Mouse (Mus musculus) hindbrain, postnatal 0 days (tissue): ENCODE results near the gene Txn2. TPM values are rescaled to one million over a fixed set of nuclear protein-coding genes. Genes with fewer than 3 reads are reported as not detected.

ENCODE experiments used
- ATAC-seq: fragments of 200-750 bp; cut with Nextera tagmentation; 2 replicates; pipeline ENCODE4 v1.8.0; 2017; ENCODE audit warnings: mild to moderate bottlenecking, moderate TSS enrichment, moderate library complexity
- DNase-seq: peaks from one replicate; pipeline ENCODE4 v3.0.0-alpha.2; 2015; ENCODE audit warnings: low spot score
- H3K27ac ChIP-seq: fragments of 300-500 bp; sonication (generic); 2 replicates; pipeline ENCODE4 v1.5.1; 2014; ENCODE audit warnings: mild to moderate bottlenecking
- H3K27me3 ChIP-seq: fragments of 300-500 bp; sonication (generic); 2 replicates; pipeline ENCODE4 v1.6.1; 2014; ENCODE audit warnings: low read length, mixed read lengths; ENCODE audit not compliant: insufficient read depth
- H3K36me3 ChIP-seq: fragments of 300-500 bp; sonication (generic); 2 replicates; pipeline ENCODE4 v1.6.1; 2014; ENCODE audit warnings: low read length, mixed read lengths; ENCODE audit not compliant: insufficient read depth
- H3K4me1 ChIP-seq: fragments of 300-500 bp; sonication (generic); 2 replicates; pipeline ENCODE4 v1.6.1; 2014; ENCODE audit warnings: antibody characterized with exemption, low read length, mixed read lengths; ENCODE audit not compliant: insufficient read depth
- H3K4me2 ChIP-seq: fragments of 300-500 bp; sonication (generic); 2 replicates; pipeline ENCODE4 v1.6.1; 2014; ENCODE audit warnings: low read depth, mild to moderate bottlenecking, low read length, moderate library complexity, mixed read lengths
- H3K4me3 ChIP-seq: fragments of 300-500 bp; sonication (generic); 2 replicates; pipeline ENCODE4 v1.5.1; 2014; ENCODE audit warnings: low read length
- H3K9ac ChIP-seq: fragments of 300-500 bp; sonication (generic); replicated peaks from 2 replicates; pipeline ENCODE4 v1.6.1; 2014; ENCODE audit warnings: mild to moderate bottlenecking, low read length, moderate library complexity, mixed read lengths
- H3K9me3 ChIP-seq: fragments of 300-500 bp; sonication (generic); 2 replicates; pipeline ENCODE4 v1.6.1; 2016; ENCODE audit warnings: low read length, mixed read lengths
- CTCF ChIP-seq: IDR thresholded peaks from 2 replicates; pipeline ENCODE4 v1.5.1; 2016; ENCODE audit warnings: antibody characterized with exemption, control low read depth, low read depth
- WGBS: fragments of 180-500 bp; shearing (Covaris S2); extraction: QIAGEN DNeasy Blood & Tissue Kit; methylation state at CpG from one replicate; pipeline ENCODE4 v1.1.7; 2014; 5-methylcytosine and 5-hydroxymethylcytosine counted together
- polyA plus RNA-seq: library from polyadenylated mRNA; unstranded; fragments of >200 nt; fragmentation: Nextera tagmentation; extraction: Ambion mirVana; gene quantifications from 2 replicates; pipeline ENCODE4 v1.2.1, GENCODE M21; 2015
- total RNA-seq: library from RNA; depleted of rRNA; stranded (reverse); fragments of >200 nt; gene quantifications from 2 replicates; pipeline ENCODE4 v1.2.3, GENCODE M21; 2014

Txn2 gene
- total and polyA plus RNA-seq, 2 experiments from 2014 or later, result 52.5 to 215 TPM

DNA sequence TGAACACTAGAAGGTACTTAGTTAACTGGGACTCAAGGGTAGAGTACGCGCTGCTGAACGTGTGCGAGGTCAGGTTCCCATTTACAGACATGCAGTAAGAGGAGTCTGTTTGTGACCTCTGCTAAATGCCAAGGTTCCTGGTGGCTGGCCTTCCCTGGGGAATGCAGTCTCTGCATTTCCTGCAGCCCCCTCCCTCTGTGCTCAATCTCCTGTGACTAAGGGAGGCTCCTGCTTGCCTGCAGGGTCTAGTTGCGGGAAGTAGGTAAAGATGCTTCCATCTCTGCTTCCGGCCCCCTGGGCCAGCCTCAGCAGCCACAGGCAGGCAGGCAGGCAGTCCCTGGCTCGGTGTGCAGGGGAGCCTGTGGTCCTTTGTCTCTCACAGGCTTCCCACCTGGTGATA is 16.2 kb downstream of the Txn2 start:
- H3K9me3 ChIP-seq, result no peaks in the 10 kb centered on the region
- H3K4me2 ChIP-seq, result no peak overlapping the region
- WGBS, result 65% methylated on average over 7 of the region's 7 CpGs
- no peak for TF ChIP-seq CTCF
- H3K36me3 ChIP-seq, result peaks cover 18% of the 10 kb centered on the region; the same call in 1 of the 2 replicates
- H3K27me3 ChIP-seq, result no peaks in the 10 kb centered on the region
- H3K9ac ChIP-seq, result no peak overlapping the region
- no peaks in the 10 kb centered on the region for H3K4me1 ChIP-seq
- no peak overlapping the region for H3K4me3 ChIP-seq
- no peak for ATAC-seq
- no peak overlapping the region for H3K27ac ChIP-seq
- no peak for DNase-seq

DNA sequence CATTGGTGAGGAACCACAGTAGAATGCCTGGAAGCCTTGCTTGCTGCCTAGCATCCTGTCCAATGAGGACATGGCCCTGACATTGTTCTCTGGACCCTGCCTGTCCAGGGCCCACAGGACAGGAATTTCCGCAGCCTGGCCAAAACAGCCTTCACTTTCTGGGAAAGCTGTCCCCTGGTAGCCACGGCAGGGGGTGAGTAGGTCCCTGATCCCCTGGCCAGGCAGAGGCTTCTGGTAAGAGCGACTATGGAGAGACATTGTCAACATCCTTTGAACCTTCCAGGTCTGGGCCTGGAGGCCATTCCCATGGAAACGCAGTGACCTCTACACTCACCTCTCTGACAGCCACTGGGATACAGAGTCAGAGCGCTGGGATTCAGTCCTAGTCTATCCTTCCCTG is 16.8 kb downstream of the Txn2 start:
- peaks cover 18% of the 10 kb centered on the region; the same call in 1 of the 2 replicates for H3K36me3 ChIP-seq
- no peaks in the 10 kb centered on the region for H3K4me1 ChIP-seq
- TF ChIP-seq CTCF, result no peak
- ATAC-seq (no peak), DNase-seq (no peak)
- WGBS, result 63% methylated on average over 5 of the region's 5 CpGs
- no peak overlapping the region for H3K4me3 ChIP-seq
- no peak overlapping the region for H3K27ac ChIP-seq
- H3K9me3 ChIP-seq, result no peaks in the 10 kb centered on the region
- no peaks in the 10 kb centered on the region for H3K27me3 ChIP-seq
- H3K9ac ChIP-seq, result no peak overlapping the region
- H3K4me2 ChIP-seq, result no peak overlapping the region

DNA sequence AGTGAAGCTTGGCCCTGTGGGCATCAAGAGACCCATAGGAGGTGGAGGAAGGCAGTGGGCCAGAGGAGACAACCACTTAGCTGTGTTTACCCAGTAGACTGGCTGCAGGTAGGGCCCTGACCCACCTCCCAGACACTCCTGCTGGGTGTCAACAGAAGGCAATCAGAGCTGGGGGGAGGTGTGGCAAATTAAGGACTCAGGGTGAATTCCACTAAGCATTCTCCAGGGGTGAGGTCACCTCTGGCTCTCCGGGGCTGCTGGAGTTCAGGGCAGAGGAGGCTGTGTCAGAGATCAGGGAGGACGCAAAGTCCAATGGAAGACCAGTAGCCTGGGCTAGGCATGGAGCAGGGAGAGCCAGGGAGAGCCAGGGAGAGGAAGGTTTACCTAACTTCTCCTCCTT is 17.7 kb downstream of the Txn2 start:
- no peak overlapping the region for H3K4me3 ChIP-seq
- no peak overlapping the region for H3K9ac ChIP-seq
- no peaks in the 10 kb centered on the region for H3K9me3 ChIP-seq
- H3K4me1 ChIP-seq, result no peaks in the 10 kb centered on the region
- peaks cover 18% of the 10 kb centered on the region; the same call in 1 of the 2 replicates for H3K36me3 ChIP-seq
- DNase-seq (no peak), ATAC-seq (no peak)
- TF ChIP-seq CTCF, result no peak
- WGBS, result 24% methylated on average over 2 of the region's 2 CpGs
- H3K27ac ChIP-seq, result no peak overlapping the region
- no peaks in the 10 kb centered on the region for H3K27me3 ChIP-seq
- H3K4me2 ChIP-seq, result no peak overlapping the region

DNA sequence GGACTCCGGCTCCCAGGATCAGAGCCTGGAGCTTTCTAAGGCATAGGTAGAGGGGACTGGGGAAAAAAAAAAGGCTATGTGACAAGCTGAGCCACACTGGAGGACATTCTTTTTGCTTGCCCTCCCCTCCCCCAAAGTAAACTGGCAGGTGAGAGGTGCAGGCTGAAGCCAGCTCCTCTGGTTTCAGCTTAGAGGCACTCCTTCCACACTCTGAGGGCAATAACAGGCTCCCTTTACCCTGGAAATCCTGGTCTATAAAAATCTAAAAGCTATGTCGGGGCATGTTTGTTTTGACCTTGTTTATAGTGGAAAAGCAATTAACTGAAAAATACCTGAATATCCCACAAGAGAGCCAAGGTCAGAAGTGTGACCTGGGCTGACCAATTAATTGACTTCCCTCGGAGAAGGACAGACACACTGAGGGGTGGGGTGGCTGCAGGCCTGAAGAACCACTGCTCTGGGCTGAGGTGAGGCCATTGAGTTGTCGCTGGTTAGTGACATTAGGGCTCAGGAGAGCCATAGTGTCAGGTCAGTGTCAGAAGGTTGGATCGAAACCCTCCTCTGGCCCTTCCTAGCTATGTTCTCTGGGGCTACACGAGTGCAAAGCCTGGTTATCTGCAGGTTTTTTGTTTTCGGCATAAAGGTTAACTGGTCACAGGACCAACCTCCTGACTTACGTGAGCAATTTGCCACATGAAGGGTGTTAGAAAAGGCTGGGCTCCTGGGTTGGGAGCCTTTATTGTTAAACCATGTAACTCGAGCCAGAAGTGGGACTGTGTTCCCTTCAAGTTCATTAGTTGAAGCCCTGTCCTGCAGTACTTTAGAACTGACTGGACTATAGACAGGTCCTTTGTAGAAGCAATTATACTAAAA is 20.9 kb downstream of the Txn2 start:
- no peak for DNase-seq
- WGBS, result 68% methylated on average over 9 of the region's 9 CpGs
- Histone ChIP-seq H3K9ac (no peak overlapping the region), H3K27ac (no peak overlapping the region), H3K27me3 (no peaks in the 10 kb centered on the region), H3K9me3 (no peaks in the 10 kb centered on the region), H3K4me2 (no peak overlapping the region), H3K4me3 (no peak overlapping the region), H3K4me1 (peaks cover 8% of the 10 kb centered on the region), H3K36me3 (no peaks in the 10 kb centered on the region)
- ATAC-seq, result no peak
- no peak for TF ChIP-seq CTCF

DNA sequence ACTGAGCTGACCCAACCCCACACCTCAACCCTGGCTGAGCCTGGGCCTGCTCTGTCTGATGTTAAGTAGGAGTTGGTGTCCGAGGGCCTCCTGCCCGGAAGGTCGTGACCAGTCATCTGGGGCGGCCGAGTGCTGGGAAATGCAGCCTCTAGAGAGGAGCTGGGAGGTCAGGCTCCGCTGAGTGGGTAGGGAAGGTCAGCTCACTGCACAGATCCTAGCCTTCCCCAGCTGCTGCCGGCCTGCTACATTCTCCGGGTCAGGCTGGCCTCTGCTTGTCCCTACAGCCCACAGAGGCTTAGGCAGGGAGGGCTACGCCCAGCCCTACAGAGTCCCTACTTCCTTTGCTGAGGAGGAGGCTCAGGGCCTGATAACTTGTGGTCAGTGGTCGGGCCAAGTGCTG is 22.3 kb downstream of the Txn2 start:
- Histone ChIP-seq H3K27ac (no peak overlapping the region), H3K9ac (no peak overlapping the region), H3K36me3 (no peaks in the 10 kb centered on the region), H3K27me3 (no peaks in the 10 kb centered on the region), H3K4me2 (no peak overlapping the region), H3K9me3 (no peaks in the 10 kb centered on the region), H3K4me1 (peaks cover 8% of the 10 kb centered on the region), H3K4me3 (no peak overlapping the region)
- no peak for ATAC-seq
- DNase-seq, result no peak
- no peak for TF ChIP-seq CTCF
- 63% methylated on average over 10 of the region's 10 CpGs for WGBS

DNA sequence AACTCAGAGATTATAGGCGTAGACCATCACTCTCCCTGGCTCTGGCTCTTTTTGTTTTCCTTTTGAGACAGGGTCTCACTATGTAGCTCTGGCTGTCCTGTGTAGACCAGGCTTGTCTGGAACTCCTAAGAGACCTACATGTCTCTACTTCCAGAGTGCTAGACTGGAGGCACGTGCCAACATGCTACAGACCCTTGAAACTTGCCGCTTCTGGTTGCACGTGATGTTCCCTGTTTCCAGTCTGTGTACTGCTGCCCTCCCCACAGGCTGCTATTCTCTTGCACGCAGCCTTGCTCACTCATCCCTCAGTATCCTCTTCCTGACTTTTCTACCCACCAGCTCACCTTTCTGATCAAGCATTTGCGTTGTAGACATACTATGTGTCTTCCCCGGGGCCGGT is 22.7 kb downstream of the Txn2 start:
- Histone ChIP-seq H3K9me3 (no peaks in the 10 kb centered on the region), H3K9ac (no peak overlapping the region), H3K4me1 (peaks cover 8% of the 10 kb centered on the region), H3K36me3 (no peaks in the 10 kb centered on the region), H3K27ac (no peak overlapping the region), H3K27me3 (no peaks in the 10 kb centered on the region), H3K4me3 (no peak overlapping the region), H3K4me2 (no peak overlapping the region)
- DNase-seq (no peak), ATAC-seq (no peak)
- no peak for TF ChIP-seq CTCF
- 89% methylated on average over 8 of the region's 8 CpGs for WGBS

DNA sequence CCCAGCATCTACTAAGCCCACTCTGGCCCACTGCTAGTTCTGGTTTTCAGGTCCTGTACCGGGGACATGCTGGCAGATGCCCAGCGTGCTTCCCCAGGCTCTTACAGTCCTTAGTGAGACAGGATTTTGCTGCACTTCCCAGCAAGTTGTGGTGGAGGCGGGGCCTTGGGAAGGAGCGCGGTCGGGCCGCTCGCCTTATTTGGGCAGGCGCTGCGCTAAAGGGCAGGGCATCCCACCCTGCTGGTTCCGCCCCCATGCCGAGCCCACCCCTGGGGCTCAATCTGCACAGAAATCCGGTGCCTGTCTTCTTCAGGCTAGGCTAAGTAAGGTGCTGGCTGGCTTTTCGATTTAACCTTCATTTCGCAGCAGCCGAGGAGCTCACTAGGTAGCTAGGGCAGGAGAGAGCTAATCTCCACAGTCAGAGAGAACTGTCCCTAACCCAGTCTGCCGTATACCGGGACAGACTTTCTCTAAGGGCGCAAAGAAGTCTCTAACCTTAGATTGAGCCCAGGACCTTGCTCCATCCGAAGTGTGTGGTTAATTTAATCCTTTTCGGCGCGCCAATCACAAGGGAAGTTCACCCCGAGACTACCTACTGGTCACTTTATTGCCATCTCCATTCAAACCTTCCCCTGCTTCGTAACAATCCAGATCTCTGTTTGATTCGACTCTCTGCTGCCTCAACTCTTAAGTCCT is 23.4 kb downstream of the Txn2 start:
- Histone ChIP-seq H3K9ac (peak overlapping the region; percentile 44), H3K4me3 (peak overlapping the region; percentile 26), H3K27me3 (no peaks in the 10 kb centered on the region), H3K9me3 (no peaks in the 10 kb centered on the region), H3K36me3 (no peaks in the 10 kb centered on the region), H3K4me1 (peaks cover 8% of the 10 kb centered on the region), H3K4me2 (peak overlapping the region; percentile 62), H3K27ac (no peak overlapping the region)
- TF ChIP-seq CTCF, result no peak
- WGBS, result 8% methylated on average over 26 of the region's 26 CpGs
- DNase-seq (peak; percentile 53), ATAC-seq (peak; percentile 53; the same call in 1 of the 2 replicates)
